Mouse (Mus musculus) heart, postnatal 0 days (tissue): ENCODE measurements around the gene Tmem86b.

Experiments used
- CTCF ChIP-seq: IDR thresholded peaks from 2 replicates; pipeline ENCODE4 v1.5.1; 2016; ENCODE audit warnings: antibody characterized with exemption, control low read depth, low read depth
- EP300 ChIP-seq: IDR thresholded peaks from 2 replicates; pipeline ENCODE4 v1.6.1; 2016; ENCODE audit warnings: antibody characterized with exemption, low read depth

- no peak for TF ChIP-seq EP300
- no peak for TF ChIP-seq CTCF
Measured at GRCm38 (mm10) chr7:4643225-4643624, 12.0 kb upstream of the Tmem86b start.
